Mouse (Mus musculus): Measurements from ENCODE around the gene Arpin.

Gene Arpin

DNA sequence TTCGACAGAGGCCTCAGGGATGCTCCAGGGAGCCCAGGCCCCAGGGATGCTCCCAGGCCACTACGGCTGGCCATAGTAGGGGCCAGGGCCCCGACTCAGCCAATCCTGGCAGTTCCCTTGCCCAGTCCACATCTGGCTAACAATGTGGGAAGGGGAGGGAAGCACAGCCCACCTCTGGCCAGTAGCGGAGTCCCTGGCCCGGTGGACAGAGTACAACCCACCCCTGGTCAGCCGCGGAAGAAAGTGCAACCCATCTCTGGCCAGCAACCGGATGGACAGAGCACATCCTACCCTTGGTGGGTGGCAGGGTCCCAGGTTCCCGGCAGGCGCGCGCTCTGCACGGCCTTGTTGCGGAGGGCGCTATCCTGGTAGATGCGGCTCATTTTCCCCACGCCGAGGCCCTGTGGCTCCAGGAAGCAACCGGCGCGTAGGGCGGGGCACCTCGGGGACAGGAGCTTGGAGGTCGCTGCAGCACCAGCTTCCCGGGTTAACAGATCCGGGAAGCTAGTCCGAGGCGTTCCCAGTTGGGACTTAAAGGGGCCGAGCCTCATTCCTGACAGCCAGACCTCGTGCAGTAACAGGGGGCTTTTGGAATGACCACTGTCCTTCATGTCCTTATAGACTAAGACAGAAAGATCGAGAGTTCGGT lies at the start of gene Arpin:
TSS of gene Arpin (minus strand) at position 498 of the 649 bp plus-strand sequence.
- peak; percentile 36 for DNase-seq (ENCODE audit: low spot score)

DNA sequence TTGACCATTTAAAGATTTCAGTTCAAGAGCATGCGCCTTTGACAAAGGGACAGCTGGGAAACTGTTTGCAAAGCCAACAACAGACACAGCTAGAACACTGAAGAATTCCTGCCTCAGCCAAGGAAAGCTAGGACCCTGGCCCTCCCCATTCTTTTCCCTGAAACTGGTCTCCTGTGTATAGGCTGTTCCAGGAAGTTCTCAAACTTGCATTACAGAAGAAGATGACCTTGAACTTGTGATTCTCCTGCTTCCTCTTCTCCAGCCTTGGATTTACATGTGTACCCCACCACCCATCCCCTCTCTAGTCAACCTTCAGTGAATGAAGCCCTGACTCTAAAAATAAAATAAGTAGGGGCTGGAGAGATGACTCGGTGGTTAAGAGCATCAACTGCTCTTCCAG lies 40.2 kb upstream of the Arpin start:
- no peak for DNase-seq (ENCODE audit: low spot score)

DNA sequence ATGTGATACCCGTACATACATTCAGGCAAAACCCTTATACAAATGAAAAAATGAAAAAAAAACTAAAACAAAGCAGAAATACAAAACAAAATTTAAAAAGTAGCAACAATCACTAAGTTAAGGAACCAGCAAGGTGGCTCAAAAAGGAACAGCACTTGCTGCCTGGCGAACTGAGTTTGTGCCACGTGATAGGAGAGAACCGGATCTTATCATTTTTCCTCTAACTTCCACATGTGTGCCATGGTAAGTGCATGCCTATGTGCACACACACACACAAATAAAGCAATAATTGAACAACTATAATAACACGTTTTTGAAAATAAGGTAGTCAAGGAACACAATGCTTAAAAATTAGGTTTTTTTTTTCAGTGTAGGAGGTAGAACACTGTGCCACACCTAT lies 37.0 kb upstream of the Arpin start:
- no peak for DNase-seq (ENCODE audit: low spot score)

DNA sequence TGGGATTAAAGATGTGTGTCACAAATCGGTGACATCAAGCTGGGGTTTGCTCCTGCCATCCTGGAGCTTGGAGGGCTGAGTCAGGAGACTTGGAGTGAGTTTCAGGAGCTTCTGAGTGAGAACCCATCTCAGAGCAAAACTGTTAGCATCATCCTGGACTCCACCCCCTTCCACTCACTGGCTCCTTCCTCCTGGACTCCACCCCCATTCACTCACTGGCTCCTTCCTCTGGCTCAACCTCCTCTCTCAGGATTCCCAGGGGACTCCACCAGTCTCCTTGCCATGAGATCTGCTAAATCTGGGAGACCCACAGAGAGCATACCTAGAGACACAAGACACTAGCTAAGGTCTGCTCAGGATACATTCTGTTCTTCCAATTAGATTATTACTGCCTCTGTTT lies 35.2 kb upstream of the Arpin start:
- no peak for DNase-seq (ENCODE audit: low spot score)

DNA sequence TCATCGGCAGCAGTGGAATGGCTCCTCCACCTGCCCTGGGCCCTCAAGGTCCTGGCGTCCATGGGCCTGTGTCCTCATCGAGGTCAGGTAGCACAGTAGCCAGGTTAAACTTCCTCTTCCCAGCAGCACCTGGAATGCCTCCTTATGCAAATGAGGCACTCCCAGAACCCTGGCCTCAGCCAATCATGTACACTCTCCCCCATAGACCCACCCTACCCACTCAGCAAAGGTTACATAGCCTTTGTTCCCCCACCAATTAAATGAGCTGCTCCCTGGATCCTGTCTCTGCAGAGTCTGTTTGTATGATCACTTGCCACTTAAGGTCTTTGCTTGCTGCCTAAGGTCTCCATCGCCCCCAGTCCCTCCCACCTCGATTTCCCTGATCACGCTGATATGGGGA lies 33.2 kb upstream of the Arpin start:
- no peak for DNase-seq (ENCODE audit: low spot score)

DNA sequence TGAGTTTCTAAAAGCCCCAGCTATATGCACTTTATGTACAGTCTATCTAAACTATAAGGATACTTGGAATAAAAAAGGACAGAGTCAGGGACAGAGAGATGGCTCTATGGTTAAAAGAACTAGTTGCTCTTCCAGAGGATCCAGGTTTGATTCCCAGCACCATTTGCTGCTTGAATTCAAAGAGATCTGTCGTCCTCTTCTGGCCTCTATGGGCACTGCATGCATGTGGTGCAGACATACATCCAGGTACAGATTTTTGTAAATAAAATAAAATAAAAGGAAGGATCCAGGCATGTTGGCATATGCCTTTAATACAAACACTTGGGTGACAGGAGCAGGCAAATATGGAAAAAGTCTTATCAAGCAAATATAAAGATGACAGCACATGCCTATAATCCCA lies 26.4 kb upstream of the Arpin start:
- DNase-seq (ENCODE audit: low spot score) = no peak

DNA sequence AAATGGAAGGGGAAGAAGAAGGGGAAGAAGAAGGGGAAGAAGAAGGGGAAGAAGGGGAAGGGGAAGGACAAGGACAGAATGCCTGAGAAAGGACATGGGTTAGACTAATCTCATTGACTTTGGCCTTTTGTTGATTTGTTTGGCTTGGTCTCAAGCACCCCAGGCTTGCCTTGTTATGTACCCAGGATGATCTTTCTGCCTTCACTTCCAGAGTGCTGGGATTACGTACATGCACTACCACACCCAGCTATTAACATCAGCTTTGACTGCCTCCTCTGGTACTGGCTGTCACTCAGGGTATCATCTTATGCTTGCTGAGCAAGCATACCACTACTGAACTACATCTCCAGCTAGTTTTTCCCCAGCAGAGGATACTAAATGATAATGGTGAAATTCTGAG lies 21.0 kb upstream of the Arpin start:
- DNase-seq (ENCODE audit: low spot score) = no peak

DNA sequence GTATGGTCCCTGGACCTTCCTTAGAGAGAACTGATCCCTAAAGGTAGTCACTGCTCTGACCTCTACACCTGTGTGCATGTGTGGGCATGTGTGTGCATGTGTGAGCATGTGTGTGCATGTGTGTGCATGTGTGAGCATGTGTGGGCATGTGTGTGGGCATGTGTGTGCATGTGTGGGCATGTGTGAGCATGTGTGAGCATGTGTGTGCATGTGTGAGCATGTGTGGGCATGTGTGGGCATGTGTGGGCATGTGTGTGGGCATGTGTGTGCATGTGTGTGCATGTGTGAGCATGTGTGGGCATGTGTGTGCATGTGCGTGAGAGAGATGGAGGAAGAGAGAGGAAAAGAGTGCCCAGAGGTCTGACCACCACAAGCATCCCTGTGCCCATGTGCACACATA lies 19.7 kb upstream of the Arpin start:
- DNase-seq (ENCODE audit: low spot score) = no peak

DNA sequence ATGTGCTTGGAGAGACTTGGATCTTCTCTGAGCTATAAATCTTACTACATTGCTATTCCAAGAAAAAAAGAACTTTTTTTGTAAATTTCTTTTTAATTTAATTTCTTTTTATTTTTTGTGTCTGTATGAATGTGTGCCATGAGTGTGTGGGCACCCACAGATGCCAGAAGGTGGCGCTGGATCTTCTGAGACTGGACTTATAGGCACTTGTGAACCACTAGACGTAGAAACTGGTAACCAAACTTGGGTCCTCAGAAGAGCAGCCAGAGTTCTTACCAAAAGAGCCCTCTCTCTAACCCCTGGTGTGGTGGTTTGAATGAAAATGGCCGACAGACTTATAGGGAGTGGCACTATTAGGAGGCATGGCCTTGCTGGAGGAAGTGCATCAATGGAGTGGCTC lies 15.9 kb upstream of the Arpin start:
- no peak for DNase-seq (ENCODE audit: low spot score)

DNA sequence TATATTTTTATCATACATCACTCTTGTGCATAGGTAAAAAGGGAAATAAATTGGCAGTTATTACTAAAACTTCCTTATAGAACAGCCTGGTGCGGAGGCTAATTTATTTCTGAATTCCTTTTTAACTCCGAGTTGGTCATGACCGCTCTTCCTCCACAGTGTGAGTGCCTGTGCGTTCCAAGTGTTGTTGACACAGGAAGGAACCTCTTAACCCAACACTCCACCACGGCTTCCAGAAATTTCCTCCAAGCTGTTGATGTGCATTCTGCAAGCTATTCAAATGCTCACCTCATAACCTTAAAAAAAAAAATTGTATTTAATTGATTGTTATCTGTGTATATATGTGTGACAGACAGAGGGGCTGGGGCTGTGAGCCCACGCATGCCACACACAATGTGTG lies 15.1 kb upstream of the Arpin start:
- DNase-seq (ENCODE audit: low spot score) = no peak

DNA sequence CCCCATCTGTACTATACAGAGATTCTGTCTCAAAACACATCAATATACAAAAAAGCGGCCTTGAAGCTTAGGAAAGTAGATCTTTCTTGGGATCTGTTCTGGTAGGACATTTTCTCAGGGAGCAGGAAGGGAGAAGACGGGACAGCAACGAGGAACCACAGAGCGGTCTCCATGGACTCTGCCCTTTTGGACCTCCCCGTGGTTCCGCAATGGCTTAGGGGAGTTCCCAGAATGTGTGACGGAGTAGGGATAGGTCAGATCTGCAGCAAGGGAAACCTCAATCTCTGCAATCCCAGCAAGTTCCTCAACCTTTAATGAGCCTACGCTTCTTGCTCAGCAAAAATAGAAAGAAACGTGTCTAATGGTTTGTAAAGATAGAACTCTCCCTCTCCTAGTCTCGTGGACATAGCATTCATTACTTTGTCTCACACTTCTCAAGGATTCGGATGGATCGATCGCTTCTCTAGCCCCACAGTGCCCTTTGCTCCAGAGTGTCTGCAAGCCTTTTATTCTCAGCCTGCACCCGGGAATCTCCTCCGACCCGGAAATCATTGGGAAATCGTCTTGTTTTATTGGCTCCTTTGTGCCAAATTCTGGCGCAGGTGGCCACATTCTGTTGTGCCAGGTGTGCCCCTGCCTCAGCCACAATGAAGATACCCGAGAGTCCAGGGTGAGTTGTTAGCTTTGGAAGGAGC lies 499 bp upstream of the Arpin start:
- peak; percentile 15 for DNase-seq (ENCODE audit: low spot score)

DNA sequence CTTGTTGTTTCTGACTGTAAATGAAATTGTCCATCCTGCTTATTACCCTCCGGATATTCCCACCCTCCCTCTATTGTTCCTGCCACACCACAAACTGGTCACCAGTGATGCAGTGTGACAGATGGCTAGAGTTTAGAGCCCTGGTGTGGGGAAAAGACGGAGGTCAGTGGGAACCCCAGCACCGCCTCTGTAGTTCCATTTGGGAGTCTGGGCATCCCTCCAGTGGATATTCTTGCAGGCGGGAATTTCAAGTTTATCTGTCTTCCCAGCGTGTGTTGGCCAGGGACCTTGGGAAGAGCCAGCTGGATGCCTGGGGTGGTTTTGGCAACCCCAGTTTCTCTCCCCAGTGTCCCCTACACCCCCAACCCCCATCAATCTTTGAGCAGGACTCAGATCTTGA lies 698 bp downstream of the Arpin start:
- no peak for DNase-seq (ENCODE audit: low spot score)

DNA sequence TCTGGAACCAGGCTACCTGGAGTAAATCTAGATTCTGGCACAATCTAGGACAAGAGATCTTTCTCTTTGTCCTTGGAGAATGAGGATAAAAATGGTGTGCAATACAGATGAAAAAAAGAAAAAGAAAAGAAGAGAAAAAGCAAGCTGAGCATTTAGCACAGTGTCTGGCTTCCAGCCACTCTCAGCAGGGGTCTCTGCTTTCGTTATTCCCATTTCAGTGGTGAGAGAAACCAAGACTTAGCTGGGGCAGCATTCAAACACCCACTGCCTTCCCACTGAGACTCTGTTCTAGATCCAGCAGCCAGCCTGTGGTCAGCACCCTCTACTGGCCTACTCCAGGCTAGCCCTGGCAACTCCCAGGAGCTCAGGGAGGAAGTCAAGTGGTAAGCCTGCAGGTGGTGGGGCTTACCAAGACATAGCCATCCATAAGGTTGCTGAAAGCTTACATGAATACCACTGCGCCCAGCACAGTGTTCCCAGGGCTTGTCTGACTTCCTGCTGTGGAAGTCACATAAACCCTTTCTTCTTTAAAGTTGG lies 6.6 kb downstream of the Arpin start:
- no peak for DNase-seq (ENCODE audit: low spot score)

DNA sequence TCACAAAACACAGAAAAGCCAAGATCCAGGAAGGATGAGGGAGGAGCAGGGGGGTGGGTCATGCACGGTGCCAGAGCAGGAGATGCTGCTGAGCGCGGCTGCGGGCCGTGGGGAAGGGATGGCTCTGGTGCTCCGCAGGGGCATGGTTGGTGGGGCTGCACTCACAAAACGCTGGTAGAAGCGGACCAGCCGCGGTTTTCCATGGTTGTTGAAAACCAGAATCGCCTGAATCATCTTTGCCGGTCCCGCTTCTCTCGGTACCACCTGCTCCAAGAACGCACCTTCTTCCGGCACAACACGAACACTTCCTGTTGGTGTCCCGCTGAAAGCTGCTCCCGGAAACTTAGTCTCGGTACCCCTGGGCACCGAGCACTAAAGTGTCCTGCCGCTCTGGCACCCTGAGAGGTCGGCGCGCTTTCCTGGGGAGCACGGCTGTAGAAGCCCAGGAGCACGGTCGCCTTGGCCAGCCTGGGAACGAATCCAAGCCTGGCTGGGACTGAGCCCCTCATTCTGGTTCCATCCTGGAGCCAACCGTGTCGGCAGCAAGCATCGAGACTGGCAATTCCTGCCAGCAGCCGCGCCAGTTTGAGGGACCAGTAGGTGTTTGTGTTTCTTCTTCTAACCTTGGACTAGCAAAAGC lies 14.7 kb downstream of the Arpin start, which contains the start of gene Ap3s2:
TSS of gene Ap3s2 (minus strand) at position 306 of the 640 bp plus-strand sequence.
- peak; percentile 73 for DNase-seq (ENCODE audit: low spot score)

DNA sequence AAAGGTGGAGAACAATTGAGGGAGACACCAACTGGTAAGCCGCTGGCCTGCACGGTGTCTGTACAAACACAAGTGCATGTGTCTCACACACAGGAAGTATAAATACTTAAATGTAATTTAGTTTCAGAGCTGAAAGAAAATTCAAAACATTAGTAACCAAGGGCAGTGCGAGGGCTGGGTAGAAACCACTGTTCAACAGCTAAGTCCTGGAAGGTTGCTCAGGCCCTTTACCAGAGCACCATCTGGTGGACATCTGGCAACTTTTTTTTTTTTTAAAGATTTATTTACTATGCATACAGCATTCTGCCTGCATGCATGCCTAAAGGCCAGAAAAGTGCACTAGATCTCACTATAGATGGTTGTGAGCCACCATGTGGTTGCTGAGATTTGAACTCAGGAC lies 20.6 kb downstream of the Arpin start:
- no peak for DNase-seq (ENCODE audit: low spot score)

DNA sequence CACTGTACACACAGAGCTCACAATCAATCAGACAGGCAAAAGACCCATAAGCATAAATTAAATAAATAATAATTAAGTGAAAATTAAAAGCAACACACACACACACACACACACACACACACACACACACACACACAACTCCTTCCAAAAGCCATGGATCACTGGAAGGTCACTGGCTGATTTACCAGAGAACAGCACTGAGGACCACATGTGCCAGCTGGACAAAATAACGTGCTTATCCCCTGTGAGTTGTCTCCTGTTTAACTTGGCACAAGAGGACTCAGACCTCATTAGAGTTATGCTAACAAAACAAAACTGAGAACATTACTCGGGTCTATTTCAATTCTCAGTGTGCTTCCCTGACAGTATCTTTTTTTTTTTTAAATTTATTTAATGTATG lies 27.8 kb downstream of the Arpin start:
- DNase-seq (ENCODE audit: low spot score) = no peak

DNA sequence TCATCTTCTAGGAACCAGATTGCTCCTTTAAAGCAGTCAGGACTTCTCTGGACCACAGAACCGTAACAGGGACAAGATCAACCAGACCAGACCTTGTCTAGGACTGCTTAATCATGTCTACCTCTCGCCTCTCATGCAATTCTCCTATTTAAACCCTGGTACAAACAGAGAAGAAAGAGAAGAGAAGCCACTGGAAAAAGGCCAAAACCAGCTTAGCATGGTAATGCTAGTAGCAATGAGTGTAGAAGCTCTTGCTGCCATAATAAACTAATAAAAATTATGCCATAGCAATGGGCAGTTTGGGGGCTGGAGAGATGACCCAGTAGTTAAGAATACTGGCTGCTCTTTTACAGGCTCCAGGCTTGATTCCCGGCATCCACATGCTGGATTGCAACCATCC lies 28.2 kb downstream of the Arpin start:
- no peak for DNase-seq (ENCODE audit: low spot score)

DNA sequence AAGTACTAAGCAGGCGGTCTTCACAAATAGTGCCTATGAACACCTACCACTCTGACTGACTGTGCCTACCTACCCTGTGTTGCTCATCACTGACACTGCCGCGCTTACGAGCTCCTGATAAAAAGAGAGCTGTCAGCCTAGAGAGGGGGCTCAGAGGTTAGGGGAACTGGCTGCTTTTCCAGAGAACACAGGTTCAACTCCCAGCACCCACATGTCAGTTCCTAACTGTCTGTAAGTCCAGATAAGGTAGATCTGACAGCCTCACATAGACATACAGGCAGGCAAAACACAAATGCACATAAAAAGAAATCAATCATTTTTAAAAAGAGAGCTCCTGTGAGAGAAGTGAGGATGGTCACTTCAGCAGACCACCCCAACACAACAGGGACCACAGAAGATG lies 30.0 kb downstream of the Arpin start:
- DNase-seq (ENCODE audit: low spot score) = no peak

DNA sequence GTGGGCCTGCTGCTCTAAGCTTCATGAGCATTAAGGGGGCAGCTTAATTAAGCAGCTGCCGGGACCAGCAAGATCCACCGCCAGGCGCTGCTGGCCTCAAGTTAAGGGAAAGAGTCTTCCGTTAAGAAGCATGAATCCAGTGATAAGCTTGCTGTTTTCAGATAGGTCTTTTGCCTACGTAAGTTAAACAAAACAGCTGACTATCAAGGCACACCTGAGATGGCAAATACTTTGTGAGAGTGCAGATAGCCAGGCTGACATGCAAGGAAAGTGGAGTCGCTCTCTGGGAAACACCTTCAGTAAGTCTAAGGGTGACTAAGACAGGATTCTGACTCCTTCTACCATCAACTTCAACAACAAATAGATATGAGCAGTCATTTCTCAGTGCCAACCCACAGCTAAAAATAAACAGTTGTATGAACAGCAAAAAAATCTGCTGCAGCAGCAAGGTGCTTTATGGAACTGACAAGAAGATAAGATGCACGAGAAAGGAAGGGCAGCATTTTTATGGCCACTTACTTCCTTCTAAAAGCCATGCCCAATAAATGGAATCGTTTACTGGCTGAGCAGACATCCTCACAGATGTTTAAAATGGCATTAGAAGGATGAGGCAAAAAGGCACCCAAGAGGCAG lies 31.9 kb downstream of the Arpin start:
- no peak for DNase-seq (ENCODE audit: low spot score)

DNA sequence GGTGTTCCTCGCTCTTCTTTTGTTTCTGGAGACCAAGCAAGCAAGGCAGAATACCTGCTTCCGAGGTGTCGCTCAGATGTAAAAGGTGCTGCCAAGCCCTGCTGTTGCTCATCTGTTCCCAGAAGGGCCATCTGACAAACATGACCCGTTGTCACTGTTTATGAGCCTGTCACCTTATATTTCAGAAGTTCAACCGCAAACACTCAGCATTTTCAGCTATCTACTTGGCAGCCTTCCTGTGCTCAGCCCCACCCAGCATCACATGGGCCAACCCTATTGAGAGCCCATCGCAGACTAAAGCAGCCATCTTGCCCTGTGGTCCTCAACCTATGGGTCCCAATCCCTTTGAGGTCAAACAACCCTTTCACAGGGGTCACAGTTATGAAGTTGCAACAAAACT lies 34.4 kb downstream of the Arpin start:
- DNase-seq (ENCODE audit: low spot score) = no peak

DNA sequence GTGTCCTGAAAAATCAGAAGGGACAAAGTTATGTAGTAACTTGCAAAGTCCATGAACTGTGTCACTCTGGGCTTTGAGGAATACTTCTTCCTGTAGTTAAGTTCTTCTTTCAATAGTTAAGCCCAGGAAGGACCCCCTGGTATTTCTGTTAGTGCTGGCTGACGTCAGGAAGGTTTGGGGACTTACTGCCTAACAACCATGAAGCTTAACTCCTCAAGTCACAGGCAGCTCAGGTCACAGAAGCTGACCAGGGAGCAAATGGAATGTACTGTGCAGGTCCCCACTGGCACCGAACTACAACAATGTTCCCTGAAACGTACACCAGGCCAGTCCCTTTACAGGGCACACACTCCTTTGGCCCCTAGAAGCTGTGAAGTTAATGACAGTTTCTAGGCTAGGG lies 39.9 kb downstream of the Arpin start:
- DNase-seq (ENCODE audit: low spot score) = no peak

DNA sequence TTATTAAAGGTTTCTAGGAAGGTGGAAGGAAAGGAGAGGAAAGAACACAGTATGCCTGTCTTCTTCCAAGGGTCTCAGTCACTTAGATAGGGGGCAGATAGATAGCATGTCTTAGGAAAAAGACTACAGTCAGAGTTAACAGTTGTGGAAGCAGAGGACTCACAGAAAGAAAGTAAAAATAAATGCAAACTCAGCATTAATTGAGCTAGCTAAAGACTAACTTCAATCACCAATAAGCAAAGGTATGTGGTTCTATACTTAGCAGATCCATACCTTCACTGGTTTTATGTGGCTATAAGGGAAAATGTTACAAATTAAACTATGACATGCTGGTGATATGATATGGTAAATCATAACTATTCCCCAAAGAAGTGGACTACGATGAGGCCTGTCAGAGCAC lies 40.4 kb downstream of the Arpin start:
- no peak for DNase-seq (ENCODE audit: low spot score)
